Mouse (Mus musculus) embryonic fibroblast, embryonic 13.5 days (primary cell): ENCODE results near the gene Rasgrp4.

Experiments
- CTCF ChIP-seq: IDR thresholded peaks from 2 replicates; pipeline ENCODE4 v1.5.1; 2011; ENCODE audit warnings: mild to moderate bottlenecking, control low read depth, low read length, moderate library complexity, borderline replicate concordance; ENCODE audit not compliant: insufficient read depth
- POLR2A ChIP-seq: IDR thresholded peaks from 2 replicates; pipeline ENCODE4 v1.6.1; 2011; ENCODE audit warnings: low read depth, mild to moderate bottlenecking, control low read depth, low read length, moderate library complexity

DNA sequence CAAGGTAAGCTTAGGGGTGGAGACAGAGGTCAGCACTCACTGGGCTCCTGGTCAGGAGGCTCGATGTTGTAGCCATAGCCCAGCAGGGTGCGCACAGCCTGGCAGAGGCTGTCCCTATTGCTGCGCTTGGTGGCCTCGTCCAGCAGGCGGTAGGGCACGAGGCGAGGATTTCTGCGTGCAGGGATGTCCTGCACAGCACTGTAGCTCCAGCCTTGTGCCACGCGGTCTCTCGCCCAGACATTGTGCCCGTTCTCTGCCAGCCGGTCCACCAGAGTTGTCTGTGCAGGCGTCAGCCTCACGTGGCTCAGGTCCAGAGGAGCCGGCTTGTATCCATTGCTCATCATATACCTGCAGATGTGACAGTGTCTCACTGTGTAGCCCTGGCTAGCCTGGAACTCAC is 37.5 kb upstream of the Rasgrp4 start:
- TF ChIP-seq CTCF, result no peak
- TF ChIP-seq POLR2A, result no peak
